Mouse (Mus musculus) myocyte (in vitro differentiated cells): ENCODE results near the gene Asna1. TPM values are rescaled to one million over a fixed set of nuclear protein-coding genes. Genes with fewer than 3 reads are reported as not detected.

ENCODE experiments used
- H3K27me3 ChIP-seq: one replicate; pipeline ENCODE4 v1.6.1; 2011; ENCODE audit not compliant: control insufficient read depth, insufficient read depth, insufficient read length
- H3K36me3 ChIP-seq: one replicate; pipeline ENCODE4 v1.6.1; 2011; ENCODE audit not compliant: control insufficient read depth, insufficient read depth
- H3K4me2 ChIP-seq: one replicate; pipeline ENCODE4 v1.6.1; 2011; ENCODE audit warnings: low read depth, control low read depth
- H3K4me3 ChIP-seq: one replicate; pipeline ENCODE4 v1.5.1; 2011; ENCODE audit warnings: mild to moderate bottlenecking, control low read depth, moderate library complexity
- H3K79me2 ChIP-seq: one replicate; pipeline ENCODE4 v1.6.1; 2011; ENCODE audit not compliant: control insufficient read depth, insufficient read depth
- H3ac ChIP-seq: one replicate; pipeline ENCODE4 v1.6.1; 2011; ENCODE audit not compliant: control insufficient read depth, insufficient read length
- CEBPB ChIP-seq: IDR thresholded peaks from 2 replicates; pipeline ENCODE4 v1.6.1; 2011; ENCODE audit warnings: mild to moderate bottlenecking, moderate library complexity; ENCODE audit not compliant: poor library complexity, insufficient read depth, severe bottlenecking
- E2F4 ChIP-seq: IDR thresholded peaks from one replicate; pipeline ENCODE4 v1.6.1; 2011; ENCODE audit warnings: mild to moderate bottlenecking, control low read depth, moderate library complexity; ENCODE audit not compliant: insufficient read depth
- MAX ChIP-seq: IDR thresholded peaks from one replicate; pipeline ENCODE4 v1.6.1; 2011; ENCODE audit warnings: low read depth, mild to moderate bottlenecking, control low read depth
- MYOD1 ChIP-seq, 3 experiments: IDR thresholded peaks; one replicate each; pipeline ENCODE4 v1.6.1; 2011; ENCODE audit warnings: control low read depth in 2 of 3, low read depth in 2 of 3, mild to moderate bottlenecking in 2 of 3, moderate library complexity in 1 of 3; ENCODE audit not compliant: insufficient read length in 2 of 3, control insufficient read depth in 1 of 3
- MYOG ChIP-seq, 3 experiments: IDR thresholded peaks; one replicate each; pipeline ENCODE4 v1.6.1; 2011; ENCODE audit warnings: control low read depth in 2 of 3, low read depth in 2 of 3, mild to moderate bottlenecking in 2 of 3; ENCODE audit not compliant: insufficient read length in 2 of 3, control insufficient read depth in 1 of 3, insufficient read depth in 1 of 3
- POLR2A ChIP-seq: IDR thresholded peaks from one replicate; pipeline ENCODE4 v1.6.1; 2011; ENCODE audit warnings: low read depth, mild to moderate bottlenecking, control low read depth, moderate library complexity; ENCODE audit not compliant: insufficient read length
- POLR2AphosphoS2 ChIP-seq: IDR thresholded peaks from one replicate; pipeline ENCODE4 v1.6.1; 2011; ENCODE audit warnings: low read depth, control low read depth; ENCODE audit not compliant: insufficient read length
- REST ChIP-seq: IDR thresholded peaks from one replicate; pipeline ENCODE4 v1.6.1; 2011; ENCODE audit warnings: mild to moderate bottlenecking, control low read depth, moderate library complexity; ENCODE audit not compliant: insufficient read depth, insufficient read length
- SRF ChIP-seq: IDR thresholded peaks from one replicate; pipeline ENCODE4 v1.6.1; 2011; ENCODE audit warnings: low read depth; ENCODE audit not compliant: control insufficient read depth, insufficient read length
- TCF12 ChIP-seq: IDR thresholded peaks from one replicate; pipeline ENCODE4 v1.6.1; 2011; ENCODE audit warnings: mild to moderate bottlenecking, control low read depth; ENCODE audit not compliant: poor library complexity, insufficient read depth, severe bottlenecking
- TCF3 ChIP-seq: IDR thresholded peaks from one replicate; pipeline ENCODE4 v1.6.1; 2011; ENCODE audit warnings: low read depth, control low read depth; ENCODE audit not compliant: insufficient read length
- USF1 ChIP-seq: IDR thresholded peaks from one replicate; pipeline ENCODE4 v1.6.1; 2011; ENCODE audit warnings: low read depth, mild to moderate bottlenecking, control low read depth, moderate library complexity
- polyA plus RNA-seq: library from polyadenylated mRNA; unstranded; fragments of >200 nt; fragmentation: generic; extraction: Trizol; gene quantifications from one replicate; pipeline ENCODE4 v1.2.1, GENCODE M21; 2012; ENCODE audit warnings: missing spikeins

The Asna1 gene
- polyA plus RNA-seq, 1 experiment = 204 TPM

DNA sequence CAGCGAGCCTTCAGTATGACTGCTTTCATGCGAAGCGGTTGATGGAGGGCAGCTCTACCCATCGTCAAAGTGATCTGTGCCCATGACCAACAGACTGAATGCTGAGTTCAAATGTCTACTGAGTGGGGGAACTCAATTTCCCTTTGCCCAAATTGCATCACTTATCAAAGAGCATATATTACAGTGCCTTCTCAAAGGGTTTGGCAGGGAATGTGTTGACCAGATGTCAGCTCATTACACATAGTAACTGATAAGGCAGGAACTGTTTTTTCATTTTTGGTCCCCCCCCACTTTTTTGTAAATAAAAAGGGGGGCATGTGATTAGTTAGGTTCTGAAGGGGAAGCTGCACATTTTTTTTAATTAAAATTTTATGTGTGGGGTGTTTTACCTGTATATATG lies 37.5 kb upstream of the Asna1 start:
- TF ChIP-seq TCF3 (no peak), POLR2A (no peak), POLR2AphosphoS2 (no peak), USF1 (no peak), CEBPB (no peak), E2F4 (no peak), SRF (no peak), MAX (no peak), TCF12 (no peak), REST (no peak), MYOG (IDR thresholded peaks at IDR 0.05; ENCODE audit: control insufficient read depth in 1 of 3, insufficient read depth in 1 of 3, insufficient read length in 2 of 3, low read depth in 2 of 3) (no peak), MYOD1 (IDR thresholded peaks at IDR 0.05; ENCODE audit: control insufficient read depth in 1 of 3, insufficient read length in 2 of 3, low read depth in 2 of 3) (no peak)
- no peak overlapping the region for H3K4me3 ChIP-seq
- no peaks in the 10 kb centered on the region for H3K36me3 ChIP-seq
- H3K79me2 ChIP-seq = no peaks in the 10 kb centered on the region
- no peaks in the 10 kb centered on the region for H3K27me3 ChIP-seq
- H3K4me2 ChIP-seq = no peak overlapping the region
- no peak overlapping the region for H3ac ChIP-seq

DNA sequence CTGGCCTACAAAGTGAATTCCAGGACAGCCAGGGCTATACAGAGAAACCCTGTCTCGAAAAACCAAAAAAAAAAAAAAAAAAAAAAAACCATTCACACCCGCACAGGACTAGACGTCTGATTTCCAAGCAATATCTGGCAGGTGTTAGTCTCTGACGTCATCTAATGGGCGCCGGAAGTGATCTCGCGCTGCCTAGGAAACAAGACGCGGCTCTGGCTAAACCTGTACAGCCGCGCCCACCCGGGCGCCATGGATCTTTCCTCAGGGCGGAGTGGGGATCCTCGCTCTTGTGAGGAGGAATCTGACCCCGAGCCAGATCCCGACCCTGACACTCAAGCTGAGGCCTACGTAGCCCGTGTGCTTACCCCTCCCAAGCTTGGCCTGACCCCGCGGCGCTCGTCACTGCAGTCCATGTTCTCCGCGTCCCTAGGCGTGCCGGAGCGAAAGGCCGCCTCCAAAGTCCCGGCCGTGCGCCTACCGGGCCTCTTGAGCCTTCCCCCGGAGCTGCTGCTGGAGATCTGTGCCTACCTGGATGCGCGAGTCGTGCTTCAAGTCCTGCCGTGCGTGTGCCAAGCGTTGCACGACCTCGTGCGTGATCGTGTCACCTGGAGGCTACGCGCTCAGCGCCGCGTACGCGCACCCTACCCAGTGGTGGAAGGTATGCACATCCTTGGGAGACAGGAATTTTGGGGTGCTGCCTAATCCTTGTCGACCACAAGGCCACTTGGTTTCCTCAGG lies 35.0 kb upstream of the Asna1 start, which contains the start of gene Fbxw9:
Gene Fbxw9, plus strand, starts transcription at position 177 of the 738 bp plus-strand sequence.
- H3K4me2 ChIP-seq = peak within 1 kb of the TSS; percentile 73
- peak within 1 kb of the TSS; percentile 54 for H3K4me3 ChIP-seq
- peak in 1 of 3 experiments; percentile 29 for TF ChIP-seq MYOG (IDR thresholded peaks at IDR 0.05; ENCODE audit: control insufficient read depth in 1 of 3, insufficient read depth in 1 of 3, insufficient read length in 2 of 3, low read depth in 2 of 3)
- TF ChIP-seq CEBPB = no peak
- TF ChIP-seq USF1 = no peak
- TF ChIP-seq REST = no peak
- no peak for TF ChIP-seq SRF
- TF ChIP-seq POLR2AphosphoS2 = peak; percentile 67
- peak; percentile 28 for TF ChIP-seq POLR2A
- TF ChIP-seq MYOD1 (IDR thresholded peaks at IDR 0.05; ENCODE audit: control insufficient read depth in 1 of 3, insufficient read length in 2 of 3, low read depth in 2 of 3) = peak in 1 of 3 experiments; percentile 3
- TF ChIP-seq TCF3 = no peak
- peak within 1 kb of the TSS; percentile 20 for H3ac ChIP-seq
- H3K36me3 ChIP-seq = no peaks in the 10 kb centered on the region
- H3K27me3 ChIP-seq = no peaks in the 10 kb centered on the region
- H3K79me2 ChIP-seq = no peaks in the 10 kb centered on the region

DNA sequence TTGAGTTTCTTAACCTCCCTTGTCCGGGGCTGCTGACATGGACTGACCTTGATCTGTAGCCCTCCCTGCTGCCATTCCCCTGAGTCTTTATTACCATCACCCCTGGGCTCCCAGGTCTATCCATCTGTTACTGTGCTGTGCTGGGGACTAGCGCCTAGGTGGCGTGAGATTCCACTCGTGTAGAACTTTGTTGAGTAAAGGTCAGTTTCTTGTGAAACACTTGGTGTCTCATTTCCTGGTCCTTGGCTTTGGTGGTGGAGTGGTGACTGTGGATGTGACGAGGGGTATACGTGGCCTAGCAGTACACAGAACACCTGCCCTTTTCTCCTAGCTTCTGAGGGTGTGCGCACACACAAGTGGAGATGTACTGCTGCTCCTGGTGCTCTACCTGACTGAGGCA lies 32.3 kb upstream of the Asna1 start:
- TF ChIP-seq POLR2A (no peak), POLR2AphosphoS2 (no peak), MAX (no peak), MYOG (IDR thresholded peaks at IDR 0.05; ENCODE audit: control insufficient read depth in 1 of 3, insufficient read depth in 1 of 3, insufficient read length in 2 of 3, low read depth in 2 of 3) (no peak), TCF3 (no peak), USF1 (no peak), TCF12 (no peak), MYOD1 (IDR thresholded peaks at IDR 0.05; ENCODE audit: control insufficient read depth in 1 of 3, insufficient read length in 2 of 3, low read depth in 2 of 3) (no peak), REST (no peak), E2F4 (no peak)
- H3K27me3 ChIP-seq = no peaks in the 10 kb centered on the region

DNA sequence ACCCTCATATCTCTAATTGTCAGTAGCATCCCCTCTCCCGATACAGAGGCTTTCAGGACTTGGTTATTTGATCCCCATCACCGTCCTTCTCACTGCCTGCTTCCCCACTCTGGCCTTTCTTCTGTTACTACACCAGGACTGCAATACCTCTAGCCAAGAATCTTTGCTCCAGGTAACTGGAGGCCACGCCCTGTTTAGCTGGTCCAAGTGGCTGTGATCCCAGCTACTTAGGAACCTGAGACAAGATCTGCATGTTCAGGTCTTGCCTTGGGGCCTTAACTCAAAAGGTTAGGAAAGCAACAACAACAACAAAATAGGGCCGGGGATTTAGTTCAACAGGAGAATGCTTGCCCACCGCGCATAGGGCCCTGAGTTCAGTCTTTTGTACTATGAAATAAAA lies 18.5 kb upstream of the Asna1 start:
- no peak overlapping the region for H3K4me2 ChIP-seq
- TF ChIP-seq TCF3 = no peak
- TF ChIP-seq SRF = no peak
- TF ChIP-seq MYOD1 (IDR thresholded peaks at IDR 0.05; ENCODE audit: control insufficient read depth in 1 of 3, insufficient read length in 2 of 3, low read depth in 2 of 3) = no peak
- no peak for TF ChIP-seq MAX
- no peak for TF ChIP-seq TCF12
- no peak for TF ChIP-seq POLR2AphosphoS2
- no peak for TF ChIP-seq E2F4
- no peak for TF ChIP-seq REST
- TF ChIP-seq MYOG (IDR thresholded peaks at IDR 0.05; ENCODE audit: control insufficient read depth in 1 of 3, insufficient read depth in 1 of 3, insufficient read length in 2 of 3, low read depth in 2 of 3) = no peak
- no peak for TF ChIP-seq POLR2A
- no peak for TF ChIP-seq CEBPB
- TF ChIP-seq USF1 = no peak

More for the DNA sequence above, 32.3 kb upstream of the Asna1 start:
- no peak overlapping the region for H3K4me3 ChIP-seq
- H3K4me2 ChIP-seq = no peak overlapping the region
- H3K79me2 ChIP-seq = no peaks in the 10 kb centered on the region
- peaks cover 7% of the 10 kb centered on the region for H3K36me3 ChIP-seq
- H3ac ChIP-seq = no peak overlapping the region

More for the DNA sequence above, 18.5 kb upstream of the Asna1 start:
- H3ac ChIP-seq = no peak overlapping the region
- no peak overlapping the region for H3K4me3 ChIP-seq
- peaks cover 46% of the 10 kb centered on the region for H3K79me2 ChIP-seq
- H3K27me3 ChIP-seq = no peaks in the 10 kb centered on the region
- H3K36me3 ChIP-seq = peaks cover 64% of the 10 kb centered on the region
